Mouse (Mus musculus) telencephalon, adult 2 months (tissue): Measurements from ENCODE around the gene Samhd1.

Experiments used
- DNase-seq: peaks from one replicate; pipeline ENCODE4 v3.0.0-alpha.2; 2011; ENCODE audit warnings: low read depth, low spot score

Samhd1 gene

GRCm38 (mm10) chr2:157073378-157074052 is 61.5 kb downstream of the Samhd1 start:
- DNase-seq: no peak

GRCm38 (mm10) chr2:157072316-157072990 is 62.6 kb downstream of the Samhd1 start:
- DNase-seq: no peak

GRCm38 (mm10) chr2:157071556-157071955 is 63.5 kb downstream of the Samhd1 start:
- DNase-seq: no peak

GRCm38 (mm10) chr2:157070365-157070764 is 64.7 kb downstream of the Samhd1 start:
- no peak for DNase-seq

- DNase-seq: no peak
Measured at GRCm38 (mm10) chr2:157069755-157070315, 65.2 kb downstream of the Samhd1 start.

GRCm38 (mm10) chr2:157069355-157069735 is 65.7 kb downstream of the Samhd1 start:
- DNase-seq: no peak

- no peak for DNase-seq
Measured at GRCm38 (mm10) chr2:157068701-157069354, 66.2 kb downstream of the Samhd1 start.

- DNase-seq: no peak
Measured at GRCm38 (mm10) chr2:157066731-157067430, 68.2 kb downstream of the Samhd1 start.

- no peak for DNase-seq
Measured at GRCm38 (mm10) chr2:157065879-157066226, 69.2 kb downstream of the Samhd1 start.

GRCm38 (mm10) chr2:157064978-157065878 is 69.8 kb downstream of the Samhd1 start:
- DNase-seq: no peak

GRCm38 (mm10) chr2:157064136-157064535 is 70.9 kb downstream of the Samhd1 start:
- no peak for DNase-seq

- peak; percentile 62 for DNase-seq
Measured at GRCm38 (mm10) chr2:157063241-157063700, 71.8 kb downstream of the Samhd1 start.

- no peak for DNase-seq
Measured at GRCm38 (mm10) chr2:157060557-157061305, 74.3 kb downstream of the Samhd1 start.

GRCm38 (mm10) chr2:157060037-157060436 is 75.0 kb downstream of the Samhd1 start:
- no peak for DNase-seq

GRCm38 (mm10) chr2:157059166-157059565 is 75.9 kb downstream of the Samhd1 start:
- DNase-seq: no peak

- DNase-seq: peak; percentile 76
Measured at GRCm38 (mm10) chr2:157058342-157058998, 76.6 kb downstream of the Samhd1 start.

- DNase-seq: no peak
Measured at GRCm38 (mm10) chr2:157057758-157058157, 77.3 kb downstream of the Samhd1 start.

- DNase-seq: no peak
Measured at GRCm38 (mm10) chr2:157057186-157057585, 77.9 kb downstream of the Samhd1 start.

- DNase-seq: no peak
Measured at GRCm38 (mm10) chr2:157055721-157056120, 79.3 kb downstream of the Samhd1 start.
